Mouse (Mus musculus) bone marrow, adult 2 months (tissue): ENCODE measurements around the gene Actr1b.

ENCODE experiments used
- CTCF ChIP-seq: fragments of 200-500 bp; IDR thresholded peaks from 2 replicates; pipeline ENCODE4 v1.5.1; 2011; ENCODE audit warnings: low read length, control low read depth; ENCODE audit not compliant: control insufficient read depth, insufficient read depth
- POLR2A ChIP-seq: fragments of 200-500 bp; IDR thresholded peaks from 2 replicates; pipeline ENCODE4 v1.6.1; 2011; ENCODE audit warnings: low read depth, mild to moderate bottlenecking, control low read depth, low read length, borderline replicate concordance; ENCODE audit not compliant: control insufficient read depth

DNA sequence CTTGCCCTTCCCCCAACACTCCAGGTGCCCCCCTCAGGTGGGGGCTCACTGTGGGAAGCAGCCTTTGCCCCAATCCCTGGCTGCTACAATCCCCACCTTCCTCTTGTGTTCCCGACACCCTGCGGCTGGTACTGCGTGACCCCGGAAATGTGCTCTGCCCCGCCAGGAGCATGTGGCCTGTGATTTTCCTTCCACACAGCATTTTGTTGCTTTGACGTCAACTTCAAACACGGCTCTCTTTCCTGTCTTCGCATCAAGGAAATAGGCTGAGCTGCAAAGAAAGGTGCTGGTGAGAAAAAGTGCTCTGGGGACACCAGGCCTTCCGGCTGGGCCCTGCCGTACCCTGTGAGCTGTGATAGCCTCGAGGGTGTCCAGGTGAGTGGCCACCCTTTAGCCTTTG lies 47.3 kb upstream of the Actr1b start, which contains the start of gene Zap70:
- TF ChIP-seq POLR2A (no peak), CTCF (no peak)
